Mouse (Mus musculus) embryonic facial prominence, embryonic 14.5 days (tissue): ENCODE results near the gene Rbm42. TPM values are rescaled to one million over a fixed set of nuclear protein-coding genes. Genes with fewer than 3 reads are reported as not detected.

Experiments used
- ATAC-seq: fragments of 200-750 bp; cut with Nextera tagmentation; 2 replicates; pipeline ENCODE4 v1.8.0; 2017; ENCODE audit warnings: low read depth, moderate number of reproducible peaks, moderate TSS enrichment
- DNase-seq: peaks from one replicate; pipeline ENCODE4 v3.0.0-alpha.2; 2015; ENCODE audit warnings: low spot score
- H3K27ac ChIP-seq: fragments of 300-500 bp; sonication (generic); replicated peaks from 2 replicates; pipeline ENCODE4 v1.5.1; 2014; ENCODE audit warnings: low read depth, mild to moderate bottlenecking, low read length, moderate library complexity
- H3K27me3 ChIP-seq: fragments of 300-500 bp; sonication (generic); replicated peaks from 2 replicates; pipeline ENCODE4 v1.6.1; 2014; ENCODE audit warnings: low read length; ENCODE audit not compliant: control insufficient read depth, insufficient read depth
- H3K36me3 ChIP-seq: fragments of 300-500 bp; sonication (generic); 2 replicates; pipeline ENCODE4 v1.6.1; 2014; ENCODE audit warnings: low read length, mixed read lengths; ENCODE audit not compliant: control insufficient read depth, insufficient read depth
- H3K4me1 ChIP-seq: fragments of 300-500 bp; sonication (generic); 2 replicates; pipeline ENCODE4 v1.6.1; 2014; ENCODE audit warnings: antibody characterized with exemption, low read length; ENCODE audit not compliant: control insufficient read depth, insufficient read depth
- H3K4me2 ChIP-seq: fragments of 300-500 bp; sonication (generic); 2 replicates; pipeline ENCODE4 v1.6.1; 2014; ENCODE audit warnings: low read depth, mild to moderate bottlenecking, low read length, moderate library complexity, mixed read lengths
- H3K4me3 ChIP-seq: fragments of 300-500 bp; sonication (generic); 2 replicates; pipeline ENCODE4 v1.5.1; 2014; ENCODE audit warnings: low read depth, mild to moderate bottlenecking, low read length
- H3K9ac ChIP-seq: fragments of 300-500 bp; sonication (generic); 2 replicates; pipeline ENCODE4 v1.6.1; 2014; ENCODE audit warnings: low read depth, mild to moderate bottlenecking, low read length, moderate library complexity, mixed read lengths
- H3K9me3 ChIP-seq: fragments of 300-500 bp; sonication (generic); 2 replicates; pipeline ENCODE4 v1.6.1; 2016; ENCODE audit warnings: low read length; ENCODE audit not compliant: control insufficient read depth
- WGBS: fragments of 180-500 bp; shearing (Covaris S2); extraction: QIAGEN DNeasy Blood & Tissue Kit; methylation state at CpG from one replicate; pipeline ENCODE4 v1.1.7; 2014; 5-methylcytosine and 5-hydroxymethylcytosine counted together
- polyA plus RNA-seq: library from polyadenylated mRNA; unstranded; fragments of >200 nt; fragmentation: Nextera tagmentation; extraction: Ambion mirVana; gene quantifications from 2 replicates; pipeline ENCODE4 v1.2.1, GENCODE M21; 2014

Gene Rbm42
- polyA plus RNA-seq, 1 experiment from 2014 or later = 93.1 TPM

GRCm38 (mm10) chr7:30629013-30629412, 21.1 kb downstream of the Rbm42 start:
- Histone ChIP-seq H3K27ac (no peak overlapping the region), H3K9me3 (no peaks in the 10 kb centered on the region), H3K4me2 (no peak overlapping the region), H3K4me1 (peaks cover 8% of the 10 kb centered on the region), H3K27me3 (peaks cover 26% of the 10 kb centered on the region), H3K36me3 (peaks cover 4% of the 10 kb centered on the region; the same call in 1 of the 2 replicates), H3K4me3 (no peak overlapping the region), H3K9ac (no peak overlapping the region)
- ATAC-seq (no peak), DNase-seq (no peak)

- ATAC-seq = no peak
- H3K36me3 ChIP-seq = peaks cover 28% of the 10 kb centered on the region
- no peak overlapping the region for H3K4me2 ChIP-seq
- H3K4me3 ChIP-seq = no peak overlapping the region
- H3K4me1 ChIP-seq = peaks cover 8% of the 10 kb centered on the region
- no peak for DNase-seq
- H3K27ac ChIP-seq = no peak overlapping the region
- 81% methylated on average over 5 of the region's 5 CpGs for WGBS
- 0 out of 2 replicates have a peak, but pooled peaks cover 3% of the 10 kb centered on the region for H3K27me3 ChIP-seq
- no peaks in the 10 kb centered on the region for H3K9me3 ChIP-seq
- no peak overlapping the region for H3K9ac ChIP-seq
Measured at GRCm38 (mm10) chr7:30626647-30627046, 23.5 kb downstream of the Rbm42 start.

GRCm38 (mm10) chr7:30625530-30626384, 24.4 kb downstream of the Rbm42 start, which contains the start of gene Cox6b1:
Gene Cox6b1, minus strand, starts transcription at chr7:30626151.
- H3K27ac ChIP-seq = no peak within 1 kb of the TSS; the same call in 1 of the 2 replicates
- WGBS = 2% methylated on average over 44 of the region's 44 CpGs
- peaks cover 35% of the 10 kb centered on the region for H3K36me3 ChIP-seq
- no peaks in the 10 kb centered on the region for H3K27me3 ChIP-seq
- no peaks in the 10 kb centered on the region for H3K9me3 ChIP-seq
- DNase-seq (peak; percentile 95), ATAC-seq (peak; percentile 95)
- peak within 1 kb of the TSS; percentile 59 for H3K4me2 ChIP-seq
- peak within 1 kb of the TSS; percentile 80 for H3K4me3 ChIP-seq
- H3K9ac ChIP-seq = peak within 1 kb of the TSS; percentile 84
- H3K4me1 ChIP-seq = peaks cover 8% of the 10 kb centered on the region

GRCm38 (mm10) chr7:30619202-30619601, 30.9 kb downstream of the Rbm42 start:
- Histone ChIP-seq H3K4me1 (no peaks in the 10 kb centered on the region), H3K9me3 (no peaks in the 10 kb centered on the region), H3K4me3 (no peak overlapping the region), H3K4me2 (no peak overlapping the region), H3K9ac (no peak overlapping the region), H3K36me3 (peaks cover 79% of the 10 kb centered on the region), H3K27ac (no peak overlapping the region), H3K27me3 (no peaks in the 10 kb centered on the region)
- WGBS = 85% methylated on average over 3 of the region's 3 CpGs
- DNase-seq (no peak), ATAC-seq (no peak)

GRCm38 (mm10) chr7:30618658-30619057, 31.5 kb downstream of the Rbm42 start:
- Histone ChIP-seq H3K4me3 (no peak overlapping the region), H3K9ac (no peak overlapping the region), H3K4me2 (no peak overlapping the region), H3K36me3 (peaks cover 74% of the 10 kb centered on the region), H3K27me3 (no peaks in the 10 kb centered on the region), H3K4me1 (no peaks in the 10 kb centered on the region), H3K9me3 (no peaks in the 10 kb centered on the region), H3K27ac (no peak overlapping the region)
- DNase-seq = no peak
- ATAC-seq = no peak
- WGBS = 89% methylated on average over 9 of the region's 9 CpGs

- 51% methylated on average over 4 of the region's 5 CpGs for WGBS
- DNase-seq (no peak), ATAC-seq (peak; percentile 16; the same call in 1 of the 2 replicates)
- Histone ChIP-seq H3K36me3 (peaks cover 44% of the 10 kb centered on the region), H3K9me3 (no peaks in the 10 kb centered on the region), H3K4me1 (no peaks in the 10 kb centered on the region), H3K4me3 (no peak overlapping the region), H3K27me3 (no peaks in the 10 kb centered on the region), H3K4me2 (no peak overlapping the region), H3K27ac (no peak overlapping the region), H3K9ac (no peak overlapping the region)
Measured at GRCm38 (mm10) chr7:30615049-30615760, 34.9 kb downstream of the Rbm42 start.

GRCm38 (mm10) chr7:30614454-30614853, 35.7 kb downstream of the Rbm42 start:
- WGBS = 78% methylated on average over 2 of the region's 2 CpGs
- peak; percentile 34 for DNase-seq

GRCm38 (mm10) chr7:30613529-30614112, 36.5 kb downstream of the Rbm42 start:
- H3K36me3 ChIP-seq = peaks cover 30% of the 10 kb centered on the region
- ATAC-seq (no peak), DNase-seq (peak; percentile 56)
- WGBS = 23% methylated on average over 14 of the region's 14 CpGs
- H3K9me3 ChIP-seq = no peaks in the 10 kb centered on the region
- no peaks in the 10 kb centered on the region for H3K27me3 ChIP-seq
- H3K27ac ChIP-seq = no peak overlapping the region
- no peak overlapping the region for H3K9ac ChIP-seq
- H3K4me1 ChIP-seq = no peaks in the 10 kb centered on the region
- H3K4me2 ChIP-seq = no peak overlapping the region
- H3K4me3 ChIP-seq = no peak overlapping the region

More at GRCm38 (mm10) chr7:30614454-30614853, 35.7 kb downstream of the Rbm42 start:
- Histone ChIP-seq H3K9ac (no peak overlapping the region), H3K27me3 (no peaks in the 10 kb centered on the region), H3K4me3 (no peak overlapping the region), H3K4me1 (no peaks in the 10 kb centered on the region), H3K27ac (no peak overlapping the region), H3K9me3 (no peaks in the 10 kb centered on the region), H3K36me3 (peaks cover 38% of the 10 kb centered on the region), H3K4me2 (no peak overlapping the region)
- ATAC-seq = peak; percentile 30; the same call in 1 of the 2 replicates
